Mouse (Mus musculus) CD4-positive, CD25-positive, alpha-beta regulatory T cell, adult 4 months (primary cell): ENCODE data around the gene C1qtnf9. TPM values are rescaled to one million over a fixed set of nuclear protein-coding genes. Genes with fewer than 3 reads are reported as not detected.

Experiments
- ATAC-seq: one replicate; pipeline ENCODE4 v1.8.0; 2017
- polyA plus RNA-seq, 2 experiments: library from polyadenylated mRNA; unstranded; fragments of 100-300 nt; shearing (Covaris generic); gene quantifications; one replicate each; pipeline ENCODE4 v1.2.1; 2017

C1qtnf9 gene
- under 1 TPM in 1 of 2 experiments, not detected in 1; 0.39 TPM for polyA plus RNA-seq

GRCm38 (mm10) chr14:60767884-60768283 is at the start of gene C1qtnf9:
TSS of gene C1qtnf9 (plus strand) at chr14:60768134.
- no peak for ATAC-seq

GRCm38 (mm10) chr14:60721304-60721703 is 46.6 kb upstream of the C1qtnf9 start:
- no peak for ATAC-seq

GRCm38 (mm10) chr14:60721938-60722337 is 46.0 kb upstream of the C1qtnf9 start:
- peak; percentile 23 for ATAC-seq

- ATAC-seq: peak; percentile 40
Measured at GRCm38 (mm10) chr14:60726091-60726490, 41.8 kb upstream of the C1qtnf9 start.

GRCm38 (mm10) chr14:60727130-60727529 is 40.8 kb upstream of the C1qtnf9 start:
- peak; percentile 45 for ATAC-seq

GRCm38 (mm10) chr14:60732081-60732480 is 35.9 kb upstream of the C1qtnf9 start:
- peak; percentile 53 for ATAC-seq

- ATAC-seq: no peak
Measured at GRCm38 (mm10) chr14:60732787-60733186, 35.1 kb upstream of the C1qtnf9 start.

- ATAC-seq: no peak
Measured at GRCm38 (mm10) chr14:60733706-60734105, 34.2 kb upstream of the C1qtnf9 start.

- ATAC-seq: no peak
Measured at GRCm38 (mm10) chr14:60735206-60735605, 32.7 kb upstream of the C1qtnf9 start.

GRCm38 (mm10) chr14:60735848-60736547 is 31.9 kb upstream of the C1qtnf9 start:
- no peak for ATAC-seq

- ATAC-seq: peak; percentile 67
Measured at GRCm38 (mm10) chr14:60736591-60737192, 31.2 kb upstream of the C1qtnf9 start.

- peak; percentile 1 for ATAC-seq
Measured at GRCm38 (mm10) chr14:60737202-60737611, 30.7 kb upstream of the C1qtnf9 start.

GRCm38 (mm10) chr14:60738434-60738938 is 29.4 kb upstream of the C1qtnf9 start:
- ATAC-seq: peak; percentile 54

GRCm38 (mm10) chr14:60739155-60739554 is 28.8 kb upstream of the C1qtnf9 start:
- ATAC-seq: no peak

- ATAC-seq: no peak
Measured at GRCm38 (mm10) chr14:60739616-60740015, 28.3 kb upstream of the C1qtnf9 start.

- no peak for ATAC-seq
Measured at GRCm38 (mm10) chr14:60740507-60740906, 27.4 kb upstream of the C1qtnf9 start.

- no peak for ATAC-seq
Measured at GRCm38 (mm10) chr14:60741033-60741432, 26.9 kb upstream of the C1qtnf9 start.

GRCm38 (mm10) chr14:60741490-60741981 is 26.4 kb upstream of the C1qtnf9 start:
- ATAC-seq: no peak

- ATAC-seq: no peak
Measured at GRCm38 (mm10) chr14:60743681-60744080, 24.3 kb upstream of the C1qtnf9 start.

- ATAC-seq: no peak
Measured at GRCm38 (mm10) chr14:60745201-60745600, 22.7 kb upstream of the C1qtnf9 start.

- no peak for ATAC-seq
Measured at GRCm38 (mm10) chr14:60746141-60746540, 21.8 kb upstream of the C1qtnf9 start.

- no peak for ATAC-seq
Measured at GRCm38 (mm10) chr14:60747154-60747870, 20.6 kb upstream of the C1qtnf9 start.

GRCm38 (mm10) chr14:60749880-60750279 is 18.1 kb upstream of the C1qtnf9 start:
- ATAC-seq: no peak
